Mouse (Mus musculus): ENCODE data around the gene 2410004P03Rik. TPM values are rescaled to one million over a fixed set of nuclear protein-coding genes. Genes with fewer than 3 reads are reported as not detected.
"Not testable (repeated sequence)": the region's sequence is repeated elsewhere in the genome, so short reads cannot be mapped to it uniquely, and the experiment has no call there.

2410004P03Rik gene
- polyA plus RNA-seq, 1 experiment from 2014 or later = 0.47 TPM

- ATAC-seq (ENCODE audit: low FRiP score, low TSS enrichment) = no peak
- H3K27me3 ChIP-seq (ENCODE audit: insufficient read depth, low read length) = 0 out of 2 replicates have a peak, but pooled peaks cover 3% of the 10 kb centered on the region
- H3K4me2 ChIP-seq (replicated peaks; ENCODE audit: low read depth, low read length) = no peak overlapping the region
- H3K9me3 ChIP-seq (ENCODE audit: low read length) = peaks cover 7% of the 10 kb centered on the region; the same call in 1 of the 2 replicates
- 88% methylated on average over 6 of the region's 6 CpGs for WGBS
- H3K4me3 ChIP-seq (ENCODE audit: low read length) = no peak overlapping the region
- H3K9ac ChIP-seq (replicated peaks; ENCODE audit: low read length) = no peak overlapping the region
- H3K4me1 ChIP-seq (ENCODE audit: insufficient read depth, low read length) = no peaks in the 10 kb centered on the region
- no peaks in the 10 kb centered on the region for H3K36me3 ChIP-seq (ENCODE audit: insufficient read depth, low read length)
- H3K27ac ChIP-seq (ENCODE audit: low read length) = no peak overlapping the region
These were observed 13.1 kb upstream of the 2410004P03Rik start for GRCm38 (mm10) chr12:17024554-17025110.

GRCm38 (mm10) chr12:17022145-17022544 lies 10.6 kb upstream of the 2410004P03Rik start:
- Histone ChIP-seq H3K4me2 (replicated peaks; ENCODE audit: low read depth, low read length) (no peak overlapping the region), H3K36me3 (ENCODE audit: insufficient read depth, low read length) (no peaks in the 10 kb centered on the region), H3K4me1 (ENCODE audit: insufficient read depth, low read length) (no peaks in the 10 kb centered on the region), H3K27ac (ENCODE audit: low read length) (no peak overlapping the region), H3K4me3 (ENCODE audit: low read length) (no peak overlapping the region), H3K9ac (replicated peaks; ENCODE audit: low read length) (no peak overlapping the region), H3K9me3 (ENCODE audit: low read length) (no peaks in the 10 kb centered on the region), H3K27me3 (ENCODE audit: insufficient read depth, low read length) (no peaks in the 10 kb centered on the region)
- ATAC-seq (ENCODE audit: low FRiP score, low TSS enrichment) = no peak
- WGBS = 87% methylated on average over 4 of the region's 4 CpGs

- not testable (repeated sequence) for H3K9me3 ChIP-seq (ENCODE audit: low read length); ATAC-seq (ENCODE audit: low FRiP score, low TSS enrichment); H3K36me3 ChIP-seq (ENCODE audit: insufficient read depth, low read length); H3K4me3 ChIP-seq (ENCODE audit: low read length); H3K9ac ChIP-seq (replicated peaks; ENCODE audit: low read length); H3K4me1 ChIP-seq (ENCODE audit: insufficient read depth, low read length); H3K27me3 ChIP-seq (ENCODE audit: insufficient read depth, low read length); H3K4me2 ChIP-seq (replicated peaks; ENCODE audit: low read depth, low read length); H3K27ac ChIP-seq (ENCODE audit: low read length)
- WGBS = 76% methylated on average over 4 of the region's 4 CpGs
These were observed 9.6 kb upstream of the 2410004P03Rik start for GRCm38 (mm10) chr12:17021125-17021524.

GRCm38 (mm10) chr12:17018468-17018867 lies 6.9 kb upstream of the 2410004P03Rik start:
- Histone ChIP-seq H3K4me2 (replicated peaks; ENCODE audit: low read depth, low read length) (no peak overlapping the region), H3K27ac (ENCODE audit: low read length) (no peak overlapping the region)

DNA sequence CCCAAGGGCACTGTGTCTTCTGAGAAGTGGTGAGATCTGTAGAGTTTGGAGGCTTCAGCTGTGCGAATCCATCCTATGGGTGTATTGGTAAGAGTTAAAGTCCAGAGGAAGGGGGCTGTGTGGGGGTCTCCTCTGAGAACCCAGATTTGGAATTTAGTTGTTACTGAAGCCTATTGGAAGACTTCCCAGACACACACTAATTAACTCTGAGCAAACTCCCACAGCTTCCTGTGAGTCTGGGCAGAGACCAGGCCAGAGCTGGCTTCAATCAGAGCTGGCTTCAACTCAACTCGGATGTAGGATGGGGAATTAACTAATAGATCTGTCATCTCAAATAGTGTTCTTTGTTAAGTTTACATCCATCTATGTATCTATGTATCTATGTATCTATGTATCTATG lies 4.2 kb upstream of the 2410004P03Rik start:
- Histone ChIP-seq H3K4me2 (replicated peaks; ENCODE audit: low read depth, low read length) (no peak overlapping the region), H3K27ac (ENCODE audit: low read length) (no peak overlapping the region), H3K9me3 (ENCODE audit: low read length) (no peaks in the 10 kb centered on the region), H3K4me3 (ENCODE audit: low read length) (no peak overlapping the region), H3K4me1 (ENCODE audit: insufficient read depth, low read length) (peaks cover 5% of the 10 kb centered on the region), H3K36me3 (ENCODE audit: insufficient read depth, low read length) (no peaks in the 10 kb centered on the region), H3K27me3 (ENCODE audit: insufficient read depth, low read length) (no peaks in the 10 kb centered on the region), H3K9ac (replicated peaks; ENCODE audit: low read length) (no peak overlapping the region)
- no peak for ATAC-seq (ENCODE audit: low FRiP score, low TSS enrichment)
- 74% methylated on average over 2 of the region's 2 CpGs for WGBS

More at GRCm38 (mm10) chr12:17018468-17018867, 6.9 kb upstream of the 2410004P03Rik start:
- no peak overlapping the region for H3K9ac ChIP-seq (replicated peaks; ENCODE audit: low read length)
- WGBS = 29% methylated on average over 4 of the region's 4 CpGs
- no peaks in the 10 kb centered on the region for H3K36me3 ChIP-seq (ENCODE audit: insufficient read depth, low read length)
- H3K27me3 ChIP-seq (ENCODE audit: insufficient read depth, low read length) = no peaks in the 10 kb centered on the region
- no peak overlapping the region for H3K4me3 ChIP-seq (ENCODE audit: low read length)
- no peaks in the 10 kb centered on the region for H3K4me1 ChIP-seq (ENCODE audit: insufficient read depth, low read length)
- no peaks in the 10 kb centered on the region for H3K9me3 ChIP-seq (ENCODE audit: low read length)
- ATAC-seq (ENCODE audit: low FRiP score, low TSS enrichment) = no peak

DNA sequence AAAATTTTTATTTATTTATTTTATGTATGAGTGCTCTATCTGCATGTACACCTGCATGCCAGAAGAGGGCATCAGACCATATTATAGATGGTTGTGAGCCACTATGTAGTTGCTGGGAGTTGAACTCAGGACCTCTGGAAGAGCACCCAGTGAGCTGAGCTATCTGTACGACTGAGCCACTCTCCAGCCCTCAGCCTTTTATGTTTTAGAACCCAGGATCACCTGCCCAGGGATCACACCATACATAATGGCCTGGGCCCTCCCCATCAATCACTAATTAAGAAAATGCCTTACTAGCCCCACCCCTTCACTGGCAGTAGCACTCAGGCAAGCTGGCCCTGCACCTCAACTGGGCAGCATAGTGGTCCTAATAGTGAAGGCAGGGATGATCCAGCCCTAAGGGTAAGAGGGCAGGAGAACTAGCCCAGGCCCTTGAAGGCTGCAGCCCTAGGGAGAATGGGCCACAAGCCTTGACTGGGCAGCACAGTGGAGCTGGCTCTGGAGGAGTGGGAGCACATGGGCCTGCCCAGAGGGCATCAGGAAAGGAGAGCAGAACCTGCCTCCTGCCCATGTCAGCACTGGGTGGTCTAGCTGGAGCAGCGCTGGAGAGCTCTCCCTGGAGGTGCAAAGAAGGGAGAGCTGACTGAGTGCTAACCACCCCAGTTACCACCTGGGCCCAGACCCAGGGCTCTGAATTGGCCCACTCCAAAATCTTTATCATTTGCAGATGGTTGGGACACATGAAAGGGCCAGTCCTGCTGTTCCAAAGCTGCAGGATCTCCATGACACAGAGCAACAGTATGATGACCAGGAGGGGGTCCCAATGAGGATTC lies 756 bp upstream of the 2410004P03Rik start:
- Histone ChIP-seq H3K27me3 (ENCODE audit: insufficient read depth, low read length) (no peaks in the 10 kb centered on the region), H3K9ac (replicated peaks; ENCODE audit: low read length) (no peak overlapping the region), H3K4me2 (replicated peaks; ENCODE audit: low read depth, low read length) (no peak overlapping the region), H3K4me1 (ENCODE audit: insufficient read depth, low read length) (peaks cover 5% of the 10 kb centered on the region), H3K27ac (ENCODE audit: low read length) (no peak overlapping the region), H3K4me3 (ENCODE audit: low read length) (no peak overlapping the region), H3K9me3 (ENCODE audit: low read length) (no peaks in the 10 kb centered on the region; the same call in 1 of the 2 replicates), H3K36me3 (ENCODE audit: insufficient read depth, low read length) (no peaks in the 10 kb centered on the region)
- no peak; the same call in 1 of the 2 replicates for ATAC-seq (ENCODE audit: low FRiP score, low TSS enrichment)
- WGBS = 79% methylated on average over 2 of the region's 2 CpGs

GRCm38 (mm10) chr12:17009466-17009865 lies 2.1 kb downstream of the 2410004P03Rik start:
- 93% methylated on average over 6 of the region's 6 CpGs for WGBS
- no peak for ATAC-seq (ENCODE audit: low FRiP score, low TSS enrichment)
- Histone ChIP-seq H3K4me1 (ENCODE audit: insufficient read depth, low read length) (peaks cover 5% of the 10 kb centered on the region), H3K36me3 (ENCODE audit: insufficient read depth, low read length) (no peaks in the 10 kb centered on the region), H3K27ac (ENCODE audit: low read length) (no peak overlapping the region), H3K4me3 (ENCODE audit: low read length) (no peak overlapping the region), H3K27me3 (ENCODE audit: insufficient read depth, low read length) (no peaks in the 10 kb centered on the region), H3K9ac (replicated peaks; ENCODE audit: low read length) (no peak overlapping the region), H3K4me2 (replicated peaks; ENCODE audit: low read depth, low read length) (no peak overlapping the region), H3K9me3 (ENCODE audit: low read length) (no peaks in the 10 kb centered on the region; the same call in 1 of the 2 replicates)

DNA sequence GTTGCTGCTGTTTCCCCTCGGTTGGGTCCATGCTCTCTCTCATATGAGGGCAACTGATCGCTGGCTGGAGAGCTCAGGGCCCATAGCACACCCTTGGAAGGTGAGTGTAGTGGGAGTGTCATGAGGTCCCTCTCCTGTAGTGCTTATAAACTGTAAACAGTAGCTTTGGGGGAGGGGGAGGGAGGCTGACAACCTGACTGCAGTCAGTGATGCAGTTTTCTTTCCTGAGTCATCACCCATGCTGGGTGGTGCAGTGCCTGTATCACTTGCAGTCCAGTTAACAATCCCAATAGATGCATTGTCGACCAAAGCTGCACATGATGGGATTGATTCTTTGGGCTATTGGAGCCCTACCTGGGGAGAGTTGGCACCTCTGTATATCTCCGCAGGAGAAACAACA lies 10.3 kb downstream of the 2410004P03Rik start:
- H3K36me3 ChIP-seq (ENCODE audit: insufficient read depth, low read length) = no peaks in the 10 kb centered on the region
- H3K27me3 ChIP-seq (ENCODE audit: insufficient read depth, low read length) = peaks cover 11% of the 10 kb centered on the region
- H3K4me2 ChIP-seq (replicated peaks; ENCODE audit: low read depth, low read length) = no peak overlapping the region
- H3K4me1 ChIP-seq (ENCODE audit: insufficient read depth, low read length) = peaks cover 7% of the 10 kb centered on the region
- 52% methylated on average over 4 of the region's 4 CpGs for WGBS
- H3K27ac ChIP-seq (ENCODE audit: low read length) = no peak overlapping the region
- no peak for ATAC-seq (ENCODE audit: low FRiP score, low TSS enrichment)
- no peaks in the 10 kb centered on the region for H3K9me3 ChIP-seq (ENCODE audit: low read length)
- H3K9ac ChIP-seq (replicated peaks; ENCODE audit: low read length) = no peak overlapping the region
- H3K4me3 ChIP-seq (ENCODE audit: low read length) = no peak overlapping the region

DNA sequence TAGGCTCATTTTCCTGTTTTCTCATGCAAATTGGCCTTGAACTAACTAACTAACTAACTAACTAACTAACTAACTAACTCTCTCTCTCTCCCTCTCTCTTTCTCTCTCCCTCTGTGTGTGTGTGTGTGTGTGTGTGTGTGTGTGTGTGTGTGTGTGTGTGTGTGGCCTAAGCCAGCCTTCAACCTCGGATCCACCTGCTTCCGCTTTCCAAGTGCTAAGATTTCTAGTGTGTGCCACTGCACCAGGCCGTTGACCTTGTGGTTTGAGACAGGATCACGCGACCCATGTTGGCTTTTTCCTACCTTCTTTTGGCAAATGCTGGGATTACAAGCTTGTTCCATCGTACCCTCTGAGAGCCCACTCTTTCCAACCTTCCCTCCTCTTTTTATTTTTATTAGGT lies 10.9 kb downstream of the 2410004P03Rik start:
- no peak overlapping the region for H3K4me3 ChIP-seq (ENCODE audit: low read length)
- no peak overlapping the region for H3K4me2 ChIP-seq (replicated peaks; ENCODE audit: low read depth, low read length)
- H3K27me3 ChIP-seq (ENCODE audit: insufficient read depth, low read length) = peaks cover 11% of the 10 kb centered on the region
- WGBS = 41% methylated on average over 6 of the region's 6 CpGs
- H3K9me3 ChIP-seq (ENCODE audit: low read length) = no peaks in the 10 kb centered on the region
- H3K27ac ChIP-seq (ENCODE audit: low read length) = no peak overlapping the region
- no peaks in the 10 kb centered on the region for H3K36me3 ChIP-seq (ENCODE audit: insufficient read depth, low read length)
- ATAC-seq (ENCODE audit: low FRiP score, low TSS enrichment) = no peak
- no peak overlapping the region for H3K9ac ChIP-seq (replicated peaks; ENCODE audit: low read length)
- H3K4me1 ChIP-seq (ENCODE audit: insufficient read depth, low read length) = peaks cover 7% of the 10 kb centered on the region

Measured in kidney, embryonic 16.5 days (tissue).